Mouse (Mus musculus) embryonic facial prominence, embryonic 10.5 days (tissue): ENCODE measurements around the gene Hoxa10. TPM values are rescaled to one million over a fixed set of nuclear protein-coding genes. Genes with fewer than 3 reads are reported as not detected.
A peak's percentile ranks its signal among the peaks of the same experiment; 100 is the strongest.

Experiments used
- DNase-seq: peaks from one replicate; pipeline ENCODE4 v3.0.0-alpha.2; 2017; ENCODE audit warnings: low spot score
- H3K27ac ChIP-seq: fragments of 300-500 bp; sonication (generic); replicated peaks from 2 replicates; pipeline ENCODE4 v1.5.1; 2016; ENCODE audit warnings: mild to moderate bottlenecking
- H3K27me3 ChIP-seq: fragments of 300-500 bp; sonication (generic); replicated peaks from 2 replicates; pipeline ENCODE4 v1.6.1; 2016; ENCODE audit warnings: low read depth, mild to moderate bottlenecking; ENCODE audit not compliant: poor library complexity, severe bottlenecking
- H3K36me3 ChIP-seq: fragments of 300-500 bp; sonication (generic); replicated peaks from 2 replicates; pipeline ENCODE4 v1.6.1; 2016; ENCODE audit warnings: mild to moderate bottlenecking, moderate library complexity
- H3K4me1 ChIP-seq: fragments of 300-500 bp; sonication (generic); 2 replicates; pipeline ENCODE4 v1.6.1; 2016
- H3K4me3 ChIP-seq: fragments of 300-500 bp; sonication (generic); 2 replicates; pipeline ENCODE4 v1.5.1; 2016; ENCODE audit warnings: mild to moderate bottlenecking, moderate library complexity
- H3K9me3 ChIP-seq: fragments of 300-500 bp; sonication (generic); 2 replicates; pipeline ENCODE4 v1.6.1; 2016; ENCODE audit warnings: mild to moderate bottlenecking
- WGBS: fragments of 180-500 bp; shearing (Covaris S2); methylation state at CpG from one replicate; pipeline ENCODE4 v1.1.7; 2016; 5-methylcytosine and 5-hydroxymethylcytosine counted together
- polyA plus RNA-seq: library from polyadenylated mRNA; unstranded; fragments of >200 nt; fragmentation: Nextera tagmentation; extraction: Ambion mirVana; gene quantifications from 2 replicates; pipeline ENCODE4 v1.2.1, GENCODE M21; 2016

Gene Hoxa10
- polyA plus RNA-seq, 1 experiment from 2014 or later: not detected

DNA sequence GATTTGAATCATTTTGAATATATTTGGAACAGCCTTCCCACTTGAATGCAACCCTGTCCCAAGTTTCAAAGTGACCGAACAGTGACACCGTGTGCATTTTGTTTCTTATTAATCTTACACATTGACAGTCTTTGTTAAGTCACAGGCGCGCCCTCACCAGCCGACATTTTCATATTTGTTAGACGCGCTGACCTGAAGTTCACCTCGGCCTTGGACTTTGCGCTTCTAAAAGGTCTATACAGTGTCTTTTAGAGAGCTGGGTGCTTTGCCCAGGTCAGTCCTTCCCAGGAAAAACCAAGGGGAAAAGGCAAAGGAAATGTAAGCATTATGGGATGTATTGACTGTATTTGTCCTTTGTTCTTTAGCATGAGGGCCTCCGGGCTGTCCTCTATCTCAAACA, 46.0 kb downstream of the Hoxa10 start:
- H3K27ac ChIP-seq: no peak overlapping the region

DNA sequence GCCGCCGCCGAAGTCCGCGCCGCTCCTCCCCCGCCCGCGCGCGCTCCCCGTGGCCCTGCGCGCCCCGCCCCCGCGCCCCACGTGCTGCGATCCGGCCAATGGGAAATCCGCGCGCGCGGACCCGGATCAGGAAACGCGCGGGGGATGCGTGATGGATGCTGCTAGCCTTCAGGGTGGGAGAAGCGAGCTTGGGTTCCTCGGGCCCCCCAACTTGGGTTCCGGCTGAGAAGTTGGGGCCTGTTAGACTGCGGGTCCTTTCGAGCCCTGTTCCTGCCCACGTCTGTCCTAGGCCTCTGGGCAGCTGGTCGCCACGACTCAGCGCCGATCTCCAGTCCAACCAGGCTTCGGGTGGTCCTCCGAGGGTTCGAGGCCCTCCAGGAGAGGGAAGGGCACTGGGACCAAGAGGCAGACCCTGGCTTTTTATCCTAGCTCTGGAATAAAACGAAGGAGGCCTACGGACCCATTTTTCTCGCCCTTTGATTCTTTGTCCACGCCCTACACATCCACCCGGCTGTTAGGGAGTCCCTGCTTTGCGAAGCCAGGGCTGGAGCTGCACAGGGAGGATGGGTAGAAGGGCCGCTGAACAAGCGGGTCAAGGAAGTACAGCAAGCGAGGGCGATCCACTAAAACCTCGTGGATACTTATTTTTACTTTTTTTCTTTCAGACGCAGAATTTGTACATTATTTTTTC, 48.6 kb downstream of the Hoxa10 start:
- peaks cover 14% of the 10 kb centered on the region for H3K4me1 ChIP-seq
- peak overlapping the region; percentile 55 for H3K4me3 ChIP-seq
- peak; percentile 85 for DNase-seq
- no peak overlapping the region for H3K27ac ChIP-seq
- under 1% methylated on average over 48 of the region's 55 CpGs for WGBS
- H3K36me3 ChIP-seq: no peaks in the 10 kb centered on the region
- no peaks in the 10 kb centered on the region for H3K9me3 ChIP-seq
- H3K27me3 ChIP-seq: peaks cover 100% of the 10 kb centered on the region

More for the DNA sequence above, 46.0 kb downstream of the Hoxa10 start:
- peak; percentile 38 for DNase-seq
- Histone ChIP-seq H3K4me3 (no peak overlapping the region), H3K27me3 (peaks cover 100% of the 10 kb centered on the region), H3K36me3 (no peaks in the 10 kb centered on the region), H3K4me1 (peaks cover 14% of the 10 kb centered on the region), H3K9me3 (no peaks in the 10 kb centered on the region)
- WGBS: 3% methylated on average over 10 of the region's 10 CpGs

DNA sequence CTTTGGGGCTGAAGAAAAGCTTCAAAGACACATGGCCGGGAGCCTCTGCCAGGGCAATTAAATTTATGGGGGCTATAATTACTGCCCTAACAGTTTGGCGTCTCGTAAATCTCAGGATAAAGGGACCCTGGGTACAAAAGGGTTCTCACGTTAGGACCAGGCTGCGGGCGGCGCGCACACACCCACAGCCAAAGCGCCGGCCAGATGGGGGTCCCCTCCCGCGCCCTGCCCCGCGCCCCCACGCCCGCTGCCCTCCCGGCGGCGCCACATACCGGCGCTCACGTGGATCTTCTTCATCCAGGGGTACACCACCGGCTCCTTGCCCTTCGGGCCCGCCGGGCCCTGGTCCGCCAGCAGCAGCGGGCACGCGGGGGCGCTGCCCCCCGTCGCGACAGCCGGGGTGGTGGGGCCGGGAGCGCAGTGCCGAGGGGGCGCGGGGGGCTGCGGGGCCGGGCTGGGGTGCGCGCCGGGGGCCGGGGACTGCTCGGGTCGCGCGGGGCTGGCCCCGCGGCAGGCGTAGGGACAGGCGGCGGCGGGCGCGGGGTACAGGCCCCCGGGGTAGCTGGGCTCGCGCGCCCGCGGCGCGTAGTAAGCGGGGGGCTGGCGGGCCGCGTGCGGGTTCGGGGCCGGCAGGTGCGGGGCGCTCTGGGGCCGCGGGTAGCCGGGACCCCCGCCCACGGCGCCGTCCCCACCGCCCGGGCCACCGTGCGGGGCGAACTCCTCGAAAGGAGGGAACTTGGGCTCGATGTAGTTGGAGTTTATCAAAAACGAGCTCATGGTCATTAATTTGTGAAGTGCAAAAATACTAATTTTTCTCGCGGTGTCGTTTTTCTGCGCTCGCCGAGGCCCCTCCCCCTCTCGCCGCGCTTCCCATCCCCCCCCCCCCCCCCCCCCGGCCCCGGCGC, 49.5 kb downstream of the Hoxa10 start, which contains the start of gene Hoxa4:
Hoxa4 (minus strand) TSS at position 848 of the 905 bp plus-strand sequence.
- under 1% methylated on average over 94 of the region's 102 CpGs for WGBS
- Histone ChIP-seq H3K27ac (no peak within 1 kb of the TSS), H3K4me1 (peaks cover 14% of the 10 kb centered on the region), H3K27me3 (peaks cover 100% of the 10 kb centered on the region), H3K36me3 (no peaks in the 10 kb centered on the region), H3K9me3 (no peaks in the 10 kb centered on the region), H3K4me3 (peak within 1 kb of the TSS; percentile 55)
- peak; percentile 44 for DNase-seq

DNA sequence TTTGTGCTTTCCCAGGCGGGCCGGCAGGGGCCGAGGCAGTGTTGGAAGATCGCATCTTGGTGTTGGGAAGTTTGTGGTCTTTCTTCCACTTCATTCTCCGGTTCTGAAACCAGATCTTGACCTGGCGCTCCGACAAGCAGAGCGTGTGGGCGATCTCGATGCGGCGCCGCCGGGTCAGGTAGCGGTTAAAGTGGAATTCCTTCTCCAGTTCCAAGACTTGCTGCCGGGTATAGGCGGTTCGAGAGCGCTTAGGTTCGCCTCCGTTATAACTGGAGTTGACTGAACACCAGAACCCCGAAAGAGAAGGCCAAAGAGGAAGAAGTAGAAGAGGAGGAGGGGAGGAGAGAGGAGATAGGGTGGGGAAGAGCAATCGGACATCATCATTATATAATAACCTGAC, 50.2 kb downstream of the Hoxa10 start:
- no peaks in the 10 kb centered on the region for H3K36me3 ChIP-seq
- H3K4me1 ChIP-seq: peaks cover 14% of the 10 kb centered on the region
- H3K27me3 ChIP-seq: peaks cover 100% of the 10 kb centered on the region
- H3K4me3 ChIP-seq: no peak overlapping the region
- H3K27ac ChIP-seq: no peak overlapping the region
- H3K9me3 ChIP-seq: no peaks in the 10 kb centered on the region
- DNase-seq: peak; percentile 47
- WGBS: under 1% methylated on average over 23 of the region's 23 CpGs

DNA sequence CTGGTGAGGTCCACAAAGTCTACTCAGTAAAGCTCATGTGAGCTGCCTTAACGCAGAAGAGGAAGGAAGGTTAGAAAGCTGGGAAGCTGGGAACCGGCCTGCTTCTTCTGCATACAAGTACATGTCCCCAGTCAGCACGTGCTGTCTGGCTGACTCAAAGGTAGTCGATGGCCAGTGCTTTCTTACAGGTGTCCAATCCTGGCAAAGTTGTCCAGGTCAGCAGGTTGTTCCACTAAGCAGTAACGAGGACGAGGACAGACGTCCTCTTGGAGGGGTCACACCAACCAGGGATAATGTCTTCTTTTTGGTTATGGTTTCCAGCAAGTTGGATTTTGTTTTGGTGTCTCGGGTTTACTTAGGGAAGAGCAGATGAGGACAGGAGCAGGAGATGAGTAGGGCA, 50.7 kb downstream of the Hoxa10 start:
- WGBS: 5% methylated on average over 8 of the region's 8 CpGs
- Histone ChIP-seq H3K27ac (no peak overlapping the region), H3K27me3 (peaks cover 100% of the 10 kb centered on the region), H3K4me3 (no peak overlapping the region), H3K4me1 (peaks cover 14% of the 10 kb centered on the region), H3K36me3 (no peaks in the 10 kb centered on the region), H3K9me3 (no peaks in the 10 kb centered on the region)
- peak; percentile 49 for DNase-seq

DNA sequence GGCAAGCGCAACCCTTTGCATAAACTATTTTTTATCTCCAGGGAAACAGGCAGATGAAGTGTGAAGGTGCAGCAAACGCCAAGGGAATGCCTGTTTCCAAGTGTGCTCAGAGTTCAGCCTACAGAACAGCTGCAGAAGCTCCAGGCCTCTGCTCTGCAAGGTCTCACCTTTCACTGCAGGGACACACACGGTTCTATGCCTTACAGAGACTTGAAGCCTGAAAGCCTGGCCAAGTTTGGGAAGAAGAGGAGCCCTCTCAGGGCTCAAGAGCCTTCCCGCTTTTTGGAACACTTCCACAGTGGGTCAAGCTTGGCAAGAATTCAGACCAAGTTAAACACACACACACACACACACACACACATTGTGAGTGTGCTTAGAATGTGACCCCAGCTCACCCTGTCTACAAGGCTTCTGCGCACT, 51.5 kb downstream of the Hoxa10 start:
- Histone ChIP-seq H3K4me1 (peaks cover 14% of the 10 kb centered on the region), H3K4me3 (no peak overlapping the region), H3K36me3 (no peaks in the 10 kb centered on the region), H3K27me3 (peaks cover 100% of the 10 kb centered on the region), H3K9me3 (no peaks in the 10 kb centered on the region), H3K27ac (no peak overlapping the region)
- peak; percentile 34 for DNase-seq
- WGBS: 9% methylated on average over 5 of the region's 5 CpGs

DNA sequence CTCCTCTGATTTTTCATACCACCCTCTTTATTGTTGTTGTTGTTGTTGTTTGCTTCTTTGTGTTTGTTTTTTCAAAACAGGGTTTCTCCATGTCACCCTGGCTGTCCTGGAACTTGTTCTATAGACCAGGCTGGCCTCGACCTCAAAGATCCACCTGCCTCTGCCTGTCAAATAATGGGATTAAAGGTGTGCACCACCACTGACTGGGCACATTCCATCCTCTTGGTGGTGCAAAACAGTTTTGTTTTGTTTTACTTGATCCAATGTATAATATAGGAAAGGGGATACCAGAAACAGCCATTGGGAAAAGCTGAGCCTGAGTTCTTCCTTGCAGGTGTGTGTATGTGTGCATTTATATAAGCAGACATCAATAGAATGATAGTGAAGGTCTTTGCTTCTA, 54.2 kb downstream of the Hoxa10 start:
- no peak for DNase-seq
- H3K4me3 ChIP-seq: no peak overlapping the region

DNA sequence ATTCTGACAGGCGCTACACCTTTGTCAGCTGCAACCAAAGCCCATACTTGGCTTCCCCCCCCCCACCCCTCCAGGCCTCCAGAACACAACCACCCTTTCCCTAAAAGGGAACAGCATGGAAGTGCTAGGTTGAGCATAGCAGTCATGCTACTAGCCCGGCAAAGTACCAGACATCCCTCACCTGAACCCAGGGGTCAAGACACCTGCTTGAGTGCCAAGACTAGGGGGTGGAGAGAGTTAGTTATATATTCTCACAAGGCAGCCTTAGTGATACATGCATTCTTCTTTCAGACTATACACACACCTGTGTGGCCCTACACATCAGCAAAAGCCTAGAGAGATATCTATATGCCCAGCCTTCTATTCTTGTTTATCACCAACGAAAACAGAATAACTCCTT, 54.8 kb downstream of the Hoxa10 start:
- Histone ChIP-seq H3K9me3 (no peaks in the 10 kb centered on the region), H3K4me1 (no peaks in the 10 kb centered on the region), H3K36me3 (no peaks in the 10 kb centered on the region), H3K27me3 (peaks cover 100% of the 10 kb centered on the region), H3K4me3 (no peak overlapping the region), H3K27ac (no peak overlapping the region)
- 7% methylated on average over 3 of the region's 3 CpGs for WGBS
- DNase-seq: no peak

More for the DNA sequence above, 54.2 kb downstream of the Hoxa10 start:
- no peaks in the 10 kb centered on the region for H3K9me3 ChIP-seq
- no peak overlapping the region for H3K27ac ChIP-seq
- 8% methylated on average over 1 of the region's 1 CpGs for WGBS
- H3K27me3 ChIP-seq: peaks cover 100% of the 10 kb centered on the region
- H3K36me3 ChIP-seq: no peaks in the 10 kb centered on the region
- peaks cover 6% of the 10 kb centered on the region; the same call in 1 of the 2 replicates for H3K4me1 ChIP-seq

DNA sequence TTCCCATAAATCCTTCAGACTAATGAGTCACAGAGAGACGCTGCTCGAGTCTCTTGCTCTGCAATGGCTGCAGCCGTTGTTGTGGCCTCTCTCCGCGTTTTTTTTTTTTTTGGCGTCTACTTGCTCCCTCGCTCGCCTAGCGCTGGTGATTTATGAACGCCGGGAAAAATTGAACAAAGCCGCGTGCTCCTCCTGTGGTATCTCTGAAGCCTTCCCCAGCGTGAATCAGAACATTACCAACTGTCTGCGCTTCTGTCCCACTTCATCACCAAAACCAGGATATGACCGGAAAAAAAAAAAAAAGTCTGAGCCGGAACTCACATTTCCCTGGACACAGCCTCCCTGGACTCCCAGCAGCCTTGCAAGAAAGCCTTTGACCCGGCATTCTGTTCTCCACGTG, 55.4 kb downstream of the Hoxa10 start:
- DNase-seq: no peak
- WGBS: 2% methylated on average over 19 of the region's 19 CpGs
- Histone ChIP-seq H3K27me3 (peaks cover 100% of the 10 kb centered on the region), H3K9me3 (no peaks in the 10 kb centered on the region), H3K4me3 (no peak overlapping the region), H3K4me1 (no peaks in the 10 kb centered on the region), H3K36me3 (no peaks in the 10 kb centered on the region), H3K27ac (no peak overlapping the region)

DNA sequence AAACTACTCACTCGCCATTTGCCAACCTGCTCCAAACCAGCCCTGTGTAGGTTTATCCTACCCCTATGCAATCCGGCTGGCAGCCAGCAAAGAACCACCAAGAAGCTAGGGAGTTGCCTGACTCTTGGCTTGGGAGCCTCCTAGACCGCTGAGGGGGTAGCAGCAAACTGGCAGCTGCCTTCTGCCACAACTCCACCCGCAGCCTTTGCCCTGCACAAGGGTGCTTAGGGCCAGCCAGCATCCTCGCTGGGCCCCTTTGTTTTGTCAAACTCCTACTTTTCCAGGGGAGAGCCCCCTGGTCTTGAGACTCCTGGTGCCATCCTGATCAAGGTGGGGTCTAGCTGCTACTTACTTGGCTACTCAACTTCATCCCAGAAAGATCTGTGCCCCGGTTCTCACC, 56.0 kb downstream of the Hoxa10 start:
- H3K36me3 ChIP-seq: no peaks in the 10 kb centered on the region
- H3K4me1 ChIP-seq: no peaks in the 10 kb centered on the region
- WGBS: 1% methylated on average over 6 of the region's 6 CpGs
- no peaks in the 10 kb centered on the region for H3K9me3 ChIP-seq
- peaks cover 100% of the 10 kb centered on the region for H3K27me3 ChIP-seq
- DNase-seq: peak; percentile 36
- H3K4me3 ChIP-seq: no peak overlapping the region
- H3K27ac ChIP-seq: no peak overlapping the region

DNA sequence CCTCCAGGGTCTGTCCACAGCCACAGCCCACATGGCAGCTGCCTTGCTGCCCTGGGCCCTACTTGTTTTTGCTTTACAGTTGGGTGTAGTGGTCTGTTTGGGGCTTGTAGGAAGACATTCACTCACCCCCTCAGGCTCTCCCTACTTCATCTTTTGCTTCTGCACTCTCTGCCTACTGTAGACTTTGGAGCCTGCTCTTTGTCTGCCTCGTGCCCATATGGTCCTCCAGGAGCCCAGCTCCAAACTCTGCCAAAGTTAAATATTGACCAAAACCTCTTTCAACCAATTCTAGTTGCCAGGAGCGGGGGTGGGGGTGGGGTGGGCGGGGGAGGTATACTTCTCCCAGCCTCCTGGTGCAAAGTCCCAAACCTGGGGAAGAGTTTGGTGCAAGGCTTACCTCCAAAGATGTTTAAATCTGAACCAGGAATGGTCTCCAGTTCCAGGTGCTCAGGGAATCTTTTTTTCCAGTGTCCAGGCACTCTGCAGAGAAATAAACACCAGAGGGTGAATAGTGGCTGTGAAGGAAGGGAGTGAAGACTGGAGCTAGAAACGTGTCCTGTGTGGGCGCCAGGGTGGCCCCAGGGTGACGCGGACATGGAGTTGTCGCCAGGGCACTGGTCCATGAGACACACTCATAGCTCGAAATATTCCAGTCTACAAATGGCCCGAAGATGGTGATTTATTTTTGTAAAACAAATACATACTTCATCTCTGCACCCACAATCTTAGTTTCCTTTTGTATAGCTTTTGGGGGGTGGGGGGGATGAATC, 57.2 kb downstream of the Hoxa10 start:
- Histone ChIP-seq H3K36me3 (no peaks in the 10 kb centered on the region), H3K27me3 (peaks cover 100% of the 10 kb centered on the region), H3K4me1 (no peaks in the 10 kb centered on the region), H3K27ac (no peak overlapping the region), H3K4me3 (no peak overlapping the region), H3K9me3 (no peaks in the 10 kb centered on the region)
- WGBS: 8% methylated on average over 10 of the region's 10 CpGs
- no peak for DNase-seq

DNA sequence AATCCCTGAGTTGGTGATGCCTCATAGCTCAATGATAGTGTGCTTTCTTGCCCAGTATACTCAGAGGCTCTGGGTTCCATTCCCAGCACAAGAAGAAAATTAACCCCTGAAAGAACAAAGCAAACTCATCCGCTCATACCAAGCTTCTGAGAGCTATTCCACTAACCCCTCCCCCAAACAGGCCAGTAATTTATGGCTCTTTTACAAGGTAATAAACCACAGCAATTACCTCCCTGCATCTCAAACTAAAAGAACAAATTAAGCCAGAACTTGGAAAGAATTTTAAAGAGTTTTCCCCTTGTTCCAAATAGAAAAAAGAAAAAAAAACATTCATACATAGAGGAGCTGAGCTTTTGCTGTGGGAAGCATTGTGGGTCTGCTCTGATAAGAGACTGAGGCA, 57.9 kb downstream of the Hoxa10 start:
- Histone ChIP-seq H3K4me3 (no peak overlapping the region), H3K27ac (no peak overlapping the region)
- WGBS: 9% methylated on average over 1 of the region's 1 CpGs

More for the DNA sequence above, 57.9 kb downstream of the Hoxa10 start:
- peaks cover 100% of the 10 kb centered on the region for H3K27me3 ChIP-seq
- no peaks in the 10 kb centered on the region for H3K4me1 ChIP-seq
- no peaks in the 10 kb centered on the region for H3K36me3 ChIP-seq
- no peak for DNase-seq
- H3K9me3 ChIP-seq: no peaks in the 10 kb centered on the region
